Mouse (Mus musculus) heart, embryonic 12.5 days (tissue): Measurements from ENCODE around the gene Add1. TPM values are rescaled to one million over a fixed set of nuclear protein-coding genes. Genes with fewer than 3 reads are reported as not detected.

Experiments
- ATAC-seq: fragments of 200-750 bp; cut with Nextera tagmentation; 2 replicates; pipeline ENCODE4 v1.8.0; 2017; ENCODE audit warnings: moderate TSS enrichment, moderate library complexity; ENCODE audit not compliant: insufficient number of reproducible peaks, low FRiP score
- H3K27ac ChIP-seq: fragments of 300-500 bp; sonication (generic); 2 replicates; pipeline ENCODE4 v1.5.1; 2016; ENCODE audit warnings: mild to moderate bottlenecking, moderate library complexity; ENCODE audit not compliant: poor library complexity, severe bottlenecking
- H3K27me3 ChIP-seq: fragments of 300-500 bp; sonication (generic); replicated peaks from 2 replicates; pipeline ENCODE4 v1.6.1; 2016; ENCODE audit warnings: mild to moderate bottlenecking, moderate library complexity
- H3K36me3 ChIP-seq: fragments of 300-500 bp; sonication (generic); 2 replicates; pipeline ENCODE4 v1.6.1; 2016; ENCODE audit warnings: mild to moderate bottlenecking, moderate library complexity
- H3K4me1 ChIP-seq: fragments of 300-500 bp; sonication (generic); replicated peaks from 2 replicates; pipeline ENCODE4 v1.6.1; 2016; ENCODE audit warnings: mild to moderate bottlenecking
- H3K4me2 ChIP-seq: fragments of 300-500 bp; sonication (generic); 2 replicates; pipeline ENCODE4 v1.6.1; 2016; ENCODE audit warnings: mild to moderate bottlenecking, moderate library complexity
- H3K4me3 ChIP-seq: fragments of 300-500 bp; sonication (generic); 2 replicates; pipeline ENCODE4 v1.5.1; 2016; ENCODE audit warnings: mild to moderate bottlenecking
- H3K9ac ChIP-seq: fragments of 300-500 bp; sonication (generic); 2 replicates; pipeline ENCODE4 v1.6.1; 2016; ENCODE audit warnings: mild to moderate bottlenecking, moderate library complexity
- H3K9me3 ChIP-seq: fragments of 300-500 bp; sonication (generic); replicated peaks from 2 replicates; pipeline ENCODE4 v1.6.1; 2016; ENCODE audit warnings: mild to moderate bottlenecking, moderate library complexity
- WGBS: fragments of 180-500 bp; shearing (Covaris S2); methylation state at CpG from one replicate; pipeline ENCODE4 v1.1.7; 2016; 5-methylcytosine and 5-hydroxymethylcytosine counted together
- polyA plus RNA-seq: library from polyadenylated mRNA; unstranded; fragments of >200 nt; fragmentation: Nextera tagmentation; extraction: Ambion mirVana; gene quantifications from 2 replicates; pipeline ENCODE4 v1.2.1, GENCODE M21; 2016

Add1 gene
- polyA plus RNA-seq, result 188 and 189 TPM in 2 replicates

DNA sequence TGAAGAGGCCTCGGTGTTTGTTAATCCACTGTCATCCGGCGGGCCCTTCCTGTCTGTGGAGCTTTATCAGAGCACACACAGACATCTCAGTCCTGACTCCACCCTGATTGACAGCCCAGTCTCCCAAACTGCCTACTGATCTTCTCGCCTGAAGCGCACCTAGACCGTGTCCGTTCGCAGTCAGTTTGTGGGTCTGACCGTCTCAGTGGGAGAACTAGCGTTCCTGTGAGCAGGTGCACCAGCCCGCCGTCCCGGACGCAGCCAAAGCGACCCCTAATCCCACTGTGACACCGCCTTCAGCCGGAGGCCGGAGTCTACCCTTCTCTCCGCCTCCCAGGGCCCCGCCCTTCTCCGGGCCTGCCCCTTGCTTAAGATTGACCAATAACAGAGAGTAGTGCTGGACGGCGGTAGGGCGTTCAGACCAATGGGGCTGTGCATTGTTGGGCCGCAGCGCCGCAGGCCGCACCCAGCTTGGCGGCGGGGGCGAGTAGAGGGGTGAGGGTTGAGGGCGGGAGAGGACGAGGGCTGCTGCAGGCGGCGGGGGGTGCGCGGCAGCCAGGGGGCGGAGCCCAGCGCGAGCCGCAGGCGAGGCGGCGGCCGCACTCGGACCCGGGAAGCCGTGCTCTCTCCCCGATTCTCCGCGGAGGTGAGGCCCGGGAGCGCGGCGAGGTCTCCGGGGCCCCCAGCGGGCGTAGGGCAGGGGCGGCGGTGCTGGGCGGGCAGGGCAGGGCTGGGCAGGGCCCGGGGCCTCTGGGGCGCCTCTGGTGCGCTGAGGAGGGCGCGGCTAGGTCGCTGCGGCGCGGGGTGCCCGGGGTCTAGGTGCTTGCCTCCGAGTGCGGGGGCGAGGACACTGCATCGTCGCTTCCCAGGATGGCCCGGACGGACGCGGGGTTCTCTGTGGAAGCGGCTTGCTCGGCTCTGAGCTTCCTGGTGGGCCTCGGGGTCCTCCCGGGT is at the start of gene Add1:
Gene Add1 (plus strand): TSS at position 397 of the 954 bp plus-strand sequence.
- H3K27me3 ChIP-seq, result no peaks in the 10 kb centered on the region
- peaks cover 8% of the 10 kb centered on the region; the same call in 1 of the 2 replicates for H3K36me3 ChIP-seq
- H3K4me1 ChIP-seq, result peaks cover 15% of the 10 kb centered on the region
- peak within 1 kb of the TSS; percentile 76 for H3K4me2 ChIP-seq
- H3K4me3 ChIP-seq, result peak within 1 kb of the TSS; percentile 88
- ATAC-seq, result peak; percentile 99
- WGBS, result under 1% methylated on average over 82 of the region's 84 CpGs
- H3K9ac ChIP-seq, result peak within 1 kb of the TSS; percentile 97
- peak within 1 kb of the TSS; percentile 96 for H3K27ac ChIP-seq
- H3K9me3 ChIP-seq, result no peaks in the 10 kb centered on the region

DNA sequence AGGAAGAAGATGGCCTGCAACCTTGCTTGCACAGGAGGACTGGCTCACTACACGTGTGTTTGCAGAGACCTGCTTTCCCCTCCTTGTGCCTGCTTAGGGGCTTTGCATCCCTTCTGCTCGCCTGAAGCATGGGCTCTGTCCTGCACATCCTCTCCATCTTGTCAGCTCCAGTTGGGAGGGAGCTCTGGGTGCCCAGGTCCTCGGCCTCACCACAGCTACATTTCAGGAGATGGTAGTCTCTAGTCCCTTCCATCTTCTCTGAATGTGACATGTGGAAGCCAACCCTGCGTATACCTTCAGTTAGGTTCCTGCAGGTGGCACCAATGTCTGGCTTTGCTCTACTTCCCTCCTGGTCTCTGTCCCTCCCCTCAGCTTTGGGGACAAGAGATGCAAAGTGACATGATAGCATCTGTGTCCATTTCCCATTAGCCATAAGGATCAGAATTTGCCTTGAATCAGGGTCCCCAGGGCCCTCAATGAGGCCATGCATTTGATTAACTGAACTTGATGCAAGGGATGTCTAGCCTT is 49.4 kb upstream of the Add1 start:
- H3K36me3 ChIP-seq, result no peaks in the 10 kb centered on the region
- no peak overlapping the region for H3K9ac ChIP-seq
- H3K9me3 ChIP-seq, result no peaks in the 10 kb centered on the region
- 55% methylated on average over 4 of the region's 4 CpGs for WGBS
- H3K4me2 ChIP-seq, result no peak overlapping the region
- no peaks in the 10 kb centered on the region for H3K27me3 ChIP-seq
- H3K4me1 ChIP-seq, result peaks cover 27% of the 10 kb centered on the region
- no peak overlapping the region for H3K4me3 ChIP-seq
- no peak overlapping the region for H3K27ac ChIP-seq
- ATAC-seq, result no peak

DNA sequence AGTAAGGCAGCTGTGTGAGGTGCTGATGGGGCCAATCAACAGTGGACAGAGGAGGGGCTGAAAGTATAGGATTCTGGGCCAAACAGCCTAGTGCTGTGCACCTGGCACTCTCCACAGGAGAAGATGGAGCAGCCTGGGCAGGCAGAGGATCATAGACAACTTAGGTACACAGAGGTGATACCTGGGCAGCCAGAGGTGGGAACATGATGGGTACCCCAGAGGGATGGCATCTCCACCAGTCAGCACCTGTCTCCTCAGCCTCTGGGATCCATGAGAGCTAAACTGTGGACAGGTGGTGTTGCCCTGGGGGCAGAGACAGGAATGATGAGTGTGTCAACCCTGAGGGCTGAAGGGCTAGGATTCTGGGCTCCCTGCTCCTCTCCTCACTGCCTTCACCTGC is 49.0 kb upstream of the Add1 start:
- no peak for ATAC-seq
- no peak overlapping the region for H3K9ac ChIP-seq
- no peak overlapping the region for H3K4me3 ChIP-seq
- no peaks in the 10 kb centered on the region for H3K27me3 ChIP-seq
- no peaks in the 10 kb centered on the region for H3K36me3 ChIP-seq
- no peak overlapping the region for H3K4me2 ChIP-seq
- H3K9me3 ChIP-seq, result no peaks in the 10 kb centered on the region
- no peak overlapping the region for H3K27ac ChIP-seq
- H3K4me1 ChIP-seq, result peaks cover 27% of the 10 kb centered on the region

DNA sequence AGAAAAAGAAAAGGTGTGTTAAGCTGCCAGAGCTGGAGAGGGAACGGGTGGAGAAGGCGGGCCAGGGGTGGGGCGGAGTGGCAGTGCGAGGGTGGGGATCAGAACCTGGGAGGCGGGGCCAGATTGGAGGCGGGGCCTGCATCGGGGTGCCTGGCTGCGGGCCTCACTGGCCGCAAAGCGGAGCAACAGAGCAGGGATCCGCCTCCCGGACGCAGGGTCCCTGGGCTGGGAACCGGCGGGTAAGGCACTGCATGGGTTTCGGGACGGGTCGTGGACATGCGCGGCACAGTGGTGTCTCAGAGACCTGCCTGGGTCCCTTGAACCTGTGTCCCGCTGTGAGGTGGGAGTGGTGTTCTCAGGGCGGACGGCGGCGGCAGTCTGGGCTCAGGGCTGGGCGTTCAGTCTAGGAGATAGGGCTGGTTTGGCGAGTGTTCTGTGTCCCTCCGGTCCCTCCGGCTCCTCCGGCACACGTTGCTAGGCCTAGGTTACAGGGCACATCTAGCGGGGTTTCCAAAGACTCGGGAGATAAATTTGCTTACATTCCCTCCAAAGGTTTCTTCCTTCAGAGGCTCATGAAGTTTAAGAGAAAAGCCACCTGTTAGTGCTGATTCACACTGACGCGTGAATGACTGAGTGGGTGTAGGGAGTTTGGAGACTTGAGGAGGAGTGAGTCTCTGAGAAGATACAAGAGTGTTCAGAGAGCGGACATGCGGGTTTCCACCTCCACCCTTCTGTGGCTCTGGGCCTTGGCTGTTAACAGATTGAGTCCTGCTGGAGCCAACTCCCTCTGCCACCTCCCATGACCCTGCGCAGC is 47.6 kb upstream of the Add1 start, which contains the start of gene Sh3bp2:
Gene Sh3bp2 (plus strand): TSS at position 176 of the 814 bp plus-strand sequence.
- peaks cover 21% of the 10 kb centered on the region for H3K4me1 ChIP-seq
- peak within 1 kb of the TSS; percentile 76 for H3K9ac ChIP-seq
- H3K4me3 ChIP-seq, result peak within 1 kb of the TSS; percentile 62
- ATAC-seq, result peak; percentile 96
- H3K36me3 ChIP-seq, result no peaks in the 10 kb centered on the region
- peak within 1 kb of the TSS; percentile 22; the same call in 1 of the 2 replicates for H3K27ac ChIP-seq
- no peaks in the 10 kb centered on the region for H3K27me3 ChIP-seq
- 2% methylated on average over 38 of the region's 38 CpGs for WGBS
- H3K9me3 ChIP-seq, result no peaks in the 10 kb centered on the region
- H3K4me2 ChIP-seq, result peak within 1 kb of the TSS; percentile 82

DNA sequence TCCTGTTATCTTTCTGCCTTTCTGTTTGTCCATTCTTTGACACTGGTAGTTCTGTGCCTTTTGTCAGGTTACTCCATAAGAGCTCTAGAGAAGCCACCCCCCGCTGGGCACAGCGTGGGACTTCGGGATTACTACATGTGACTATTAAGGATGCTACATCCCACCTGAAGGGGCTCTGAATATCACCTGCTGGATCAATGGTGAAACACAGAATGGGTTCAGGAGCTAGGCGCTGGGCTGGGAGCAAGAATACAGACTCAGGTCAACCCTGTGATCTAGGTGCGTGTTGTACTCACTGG is 47.0 kb upstream of the Add1 start:
- Histone ChIP-seq H3K27me3 (no peaks in the 10 kb centered on the region), H3K4me2 (peak overlapping the region; percentile 82), H3K9me3 (no peaks in the 10 kb centered on the region), H3K4me3 (peak overlapping the region; percentile 62), H3K36me3 (no peaks in the 10 kb centered on the region), H3K4me1 (peaks cover 15% of the 10 kb centered on the region), H3K27ac (no peak overlapping the region), H3K9ac (0 out of 2 replicates have a peak overlapping the region, but pooled peaks have one; percentile 76)
- WGBS, result 39% methylated on average over 5 of the region's 5 CpGs
- ATAC-seq, result no peak

DNA sequence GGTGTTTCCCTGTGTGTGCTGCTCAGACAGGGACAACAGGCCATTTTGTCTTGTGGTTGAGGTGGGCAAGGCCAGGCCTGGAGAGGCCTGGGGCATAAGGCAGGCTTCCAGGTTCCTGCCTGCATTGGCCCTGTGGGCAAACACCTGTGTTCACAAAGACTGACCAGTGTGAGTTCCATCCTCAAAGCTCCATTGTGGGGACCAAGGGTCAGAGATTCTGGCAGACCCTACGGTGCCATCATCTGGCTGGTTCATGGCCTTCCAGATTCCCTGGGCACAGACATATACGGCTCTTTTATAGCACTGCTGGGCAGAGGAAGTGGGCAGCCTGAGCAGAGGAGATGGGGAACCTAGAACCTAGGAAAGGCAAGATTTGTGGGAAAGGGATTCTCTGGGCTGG is 46.1 kb upstream of the Add1 start:
- Histone ChIP-seq H3K4me1 (peaks cover 11% of the 10 kb centered on the region), H3K9ac (no peak overlapping the region), H3K4me2 (no peak overlapping the region), H3K9me3 (no peaks in the 10 kb centered on the region), H3K27ac (no peak overlapping the region), H3K27me3 (no peaks in the 10 kb centered on the region), H3K4me3 (no peak overlapping the region), H3K36me3 (no peaks in the 10 kb centered on the region)
- WGBS, result 86% methylated on average over 2 of the region's 2 CpGs
- ATAC-seq, result no peak

DNA sequence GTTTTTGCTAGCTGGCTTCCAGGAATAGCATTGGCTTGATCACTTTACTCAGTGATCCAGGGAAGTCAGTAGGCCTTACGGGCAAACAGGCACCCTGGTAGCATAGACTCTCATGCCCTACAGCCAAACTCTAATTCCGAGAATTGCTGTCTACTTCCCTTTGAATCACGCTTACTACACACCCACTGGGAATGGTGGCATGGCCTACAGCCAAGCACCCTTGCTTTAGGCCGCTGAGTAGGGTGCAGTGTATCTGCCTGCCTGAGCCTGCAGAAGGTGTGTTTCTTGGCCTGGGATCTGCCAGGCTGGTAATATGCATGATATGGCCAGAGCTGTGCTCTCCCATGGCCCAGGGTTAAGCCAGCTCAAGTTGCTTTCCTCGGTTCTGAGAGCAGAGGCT is 44.7 kb upstream of the Add1 start:
- H3K27ac ChIP-seq, result no peak overlapping the region
- no peaks in the 10 kb centered on the region for H3K36me3 ChIP-seq
- H3K9ac ChIP-seq, result no peak overlapping the region
- H3K9me3 ChIP-seq, result no peaks in the 10 kb centered on the region
- ATAC-seq, result no peak
- WGBS, result 82% methylated on average over 5 of the region's 5 CpGs
- H3K4me2 ChIP-seq, result no peak overlapping the region
- no peaks in the 10 kb centered on the region for H3K27me3 ChIP-seq
- H3K4me3 ChIP-seq, result no peak overlapping the region
- peaks cover 21% of the 10 kb centered on the region for H3K4me1 ChIP-seq

DNA sequence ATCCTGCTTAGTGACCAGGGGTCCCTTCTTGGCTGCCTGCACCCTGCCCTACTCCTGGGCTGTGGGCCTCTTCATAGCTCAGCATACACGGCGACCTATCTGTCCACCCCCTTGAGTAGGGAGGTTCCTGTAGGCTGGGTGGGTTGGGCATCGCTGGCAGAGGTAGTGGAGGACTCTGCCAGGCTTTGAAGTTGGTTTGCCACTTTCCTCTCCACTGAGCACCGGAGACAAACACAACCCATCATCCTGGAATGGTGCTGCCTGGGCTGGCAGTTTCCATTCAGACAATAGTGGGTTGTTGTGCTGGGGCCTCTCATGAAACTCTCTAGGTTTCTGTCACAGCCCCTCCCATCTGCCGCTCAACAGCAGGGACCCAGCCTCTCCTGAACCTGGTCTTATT is 43.3 kb upstream of the Add1 start:
- no peak overlapping the region for H3K4me3 ChIP-seq

DNA sequence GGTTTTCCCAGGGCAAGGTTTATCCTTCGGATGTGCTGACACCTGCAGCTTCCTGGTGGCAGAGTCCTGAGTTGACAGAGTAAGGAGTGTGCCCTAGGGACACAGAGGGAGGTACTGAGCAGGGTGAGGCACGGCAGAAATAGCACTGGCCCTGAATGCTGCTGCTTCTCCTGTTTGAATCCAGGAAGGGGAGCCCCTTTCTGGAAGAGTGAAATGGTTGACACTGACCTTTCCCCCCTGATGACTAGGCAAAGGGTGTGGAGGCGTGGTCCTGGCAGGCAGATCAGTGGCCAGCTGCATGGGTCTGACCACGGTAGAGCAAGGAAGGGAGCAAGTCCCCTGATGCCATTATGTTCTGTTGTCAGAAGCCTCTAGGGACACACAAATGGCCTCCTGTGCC is 42.8 kb upstream of the Add1 start:
- no peak overlapping the region for H3K9ac ChIP-seq

More for the DNA sequence above, 43.3 kb upstream of the Add1 start:
- H3K4me2 ChIP-seq, result no peak overlapping the region
- H3K4me1 ChIP-seq, result peaks cover 26% of the 10 kb centered on the region
- H3K9me3 ChIP-seq, result no peaks in the 10 kb centered on the region
- no peak for ATAC-seq
- WGBS, result 62% methylated on average over 5 of the region's 5 CpGs
- no peak overlapping the region for H3K9ac ChIP-seq
- no peaks in the 10 kb centered on the region for H3K36me3 ChIP-seq
- no peaks in the 10 kb centered on the region for H3K27me3 ChIP-seq
- no peak overlapping the region for H3K27ac ChIP-seq

DNA sequence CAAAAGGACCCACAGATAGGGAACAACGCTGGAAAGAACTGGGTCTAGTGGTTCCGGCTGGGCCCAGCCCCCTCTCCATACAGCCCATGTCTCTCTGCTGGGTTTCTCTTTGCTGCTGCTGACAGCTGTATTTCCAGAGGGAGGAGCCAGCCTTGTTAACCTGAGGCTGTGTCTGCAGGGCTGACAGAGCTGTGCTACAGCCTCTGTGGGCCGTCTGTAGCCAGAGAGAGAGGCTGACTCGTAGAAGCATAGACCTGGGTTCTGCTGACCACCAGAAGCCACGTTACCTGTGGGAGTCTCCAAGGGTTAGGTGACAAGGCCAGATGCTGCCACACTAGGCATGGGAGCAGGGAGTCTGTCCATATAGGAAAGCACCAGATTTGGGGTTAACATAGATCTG is 40.4 kb upstream of the Add1 start:
- WGBS, result 59% methylated on average over 5 of the region's 5 CpGs
- H3K4me1 ChIP-seq, result peaks cover 15% of the 10 kb centered on the region
- H3K9me3 ChIP-seq, result no peaks in the 10 kb centered on the region
- H3K9ac ChIP-seq, result no peak overlapping the region
- H3K27ac ChIP-seq, result no peak overlapping the region
- H3K4me2 ChIP-seq, result no peak overlapping the region
- no peaks in the 10 kb centered on the region for H3K27me3 ChIP-seq
- H3K36me3 ChIP-seq, result no peaks in the 10 kb centered on the region
- no peak for ATAC-seq
- H3K4me3 ChIP-seq, result no peak overlapping the region

More for the DNA sequence above, 42.8 kb upstream of the Add1 start:
- H3K36me3 ChIP-seq, result no peaks in the 10 kb centered on the region
- H3K4me2 ChIP-seq, result no peak overlapping the region
- 47% methylated on average over 4 of the region's 4 CpGs for WGBS
- H3K27me3 ChIP-seq, result no peaks in the 10 kb centered on the region
- no peaks in the 10 kb centered on the region for H3K9me3 ChIP-seq
- H3K4me1 ChIP-seq, result peaks cover 26% of the 10 kb centered on the region
- H3K4me3 ChIP-seq, result no peak overlapping the region
- no peak overlapping the region for H3K27ac ChIP-seq
- ATAC-seq, result no peak

DNA sequence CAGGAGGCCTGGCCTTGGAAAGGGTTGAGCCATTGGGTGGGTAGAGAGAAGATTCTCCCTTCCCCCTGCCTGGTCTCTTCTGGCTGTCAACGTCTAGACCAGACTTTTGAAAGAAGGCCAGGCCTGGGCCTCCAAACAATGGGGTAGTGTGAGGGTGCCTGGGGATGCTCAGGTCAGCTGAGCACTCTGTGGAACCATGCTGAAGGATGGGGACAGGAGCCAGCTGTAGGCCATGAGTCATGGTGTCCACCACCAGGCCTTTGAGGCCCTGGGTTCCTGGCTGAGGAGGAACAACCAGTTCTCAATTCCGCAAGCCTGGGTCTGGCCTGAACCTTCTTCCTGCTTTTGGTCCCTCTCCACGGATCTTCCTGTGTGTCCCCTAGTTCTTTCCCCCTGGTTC is 39.6 kb upstream of the Add1 start:
- ATAC-seq, result peak; percentile 34; the same call in 1 of the 2 replicates
- H3K4me1 ChIP-seq, result peaks cover 15% of the 10 kb centered on the region
- H3K36me3 ChIP-seq, result no peaks in the 10 kb centered on the region
- no peaks in the 10 kb centered on the region for H3K27me3 ChIP-seq
- H3K4me2 ChIP-seq, result no peak overlapping the region
- H3K9ac ChIP-seq, result no peak overlapping the region
- H3K4me3 ChIP-seq, result no peak overlapping the region
- WGBS, result 45% methylated on average over 3 of the region's 3 CpGs
- no peaks in the 10 kb centered on the region for H3K9me3 ChIP-seq
- no peak overlapping the region for H3K27ac ChIP-seq
